Mouse (Mus musculus) stomach, embryonic 15.5 days (tissue): Measurements from ENCODE around the gene Ncstn. TPM values are rescaled to one million over a fixed set of nuclear protein-coding genes. Genes with fewer than 3 reads are reported as not detected.
A peak's percentile ranks its signal among the peaks of the same experiment; 100 is the strongest.

ENCODE experiments used
- ATAC-seq: fragments of 200-750 bp; cut with Nextera tagmentation; 2 replicates; pipeline ENCODE4 v1.8.0; 2017; ENCODE audit warnings: low read depth, moderate number of reproducible peaks, moderate TSS enrichment; ENCODE audit not compliant: insufficient read depth, low FRiP score
- H3K27ac ChIP-seq: fragments of 300-500 bp; sonication (generic); 2 replicates; pipeline ENCODE4 v1.5.1; 2015; ENCODE audit warnings: mild to moderate bottlenecking, inconsistent platforms
- H3K27me3 ChIP-seq: fragments of 300-500 bp; sonication (generic); replicated peaks from 2 replicates; pipeline ENCODE4 v1.6.1; 2015; ENCODE audit warnings: inconsistent platforms
- H3K36me3 ChIP-seq: fragments of 300-500 bp; sonication (generic); 2 replicates; pipeline ENCODE4 v1.6.1; 2015; ENCODE audit warnings: inconsistent platforms
- H3K4me1 ChIP-seq: fragments of 300-500 bp; sonication (generic); 2 replicates; pipeline ENCODE4 v1.6.1; 2015; ENCODE audit warnings: inconsistent platforms
- H3K4me2 ChIP-seq: fragments of 300-500 bp; sonication (generic); 2 replicates; pipeline ENCODE4 v1.6.1; 2015; ENCODE audit warnings: mild to moderate bottlenecking, inconsistent platforms
- H3K4me3 ChIP-seq: fragments of 300-500 bp; sonication (generic); replicated peaks from 2 replicates; pipeline ENCODE4 v1.5.1; 2015; ENCODE audit warnings: inconsistent platforms
- H3K9ac ChIP-seq: fragments of 300-500 bp; sonication (generic); 2 replicates; pipeline ENCODE4 v1.6.1; 2015; ENCODE audit warnings: inconsistent platforms
- H3K9me3 ChIP-seq: fragments of 300-500 bp; sonication (generic); 2 replicates; pipeline ENCODE4 v1.6.1; 2016; ENCODE audit warnings: inconsistent platforms
- WGBS: fragments of 180-500 bp; shearing (Covaris S2); methylation state at CpG from one replicate; pipeline ENCODE4 v1.1.7; 2015; 5-methylcytosine and 5-hydroxymethylcytosine counted together
- polyA plus RNA-seq: library from polyadenylated mRNA; unstranded; fragments of >200 nt; fragmentation: Nextera tagmentation; extraction: Ambion mirVana; gene quantifications from 2 replicates; pipeline ENCODE4 v1.2.1, GENCODE M21; 2015

Gene Ncstn
- polyA plus RNA-seq, 1 experiment from 2014 or later = 114 TPM

DNA sequence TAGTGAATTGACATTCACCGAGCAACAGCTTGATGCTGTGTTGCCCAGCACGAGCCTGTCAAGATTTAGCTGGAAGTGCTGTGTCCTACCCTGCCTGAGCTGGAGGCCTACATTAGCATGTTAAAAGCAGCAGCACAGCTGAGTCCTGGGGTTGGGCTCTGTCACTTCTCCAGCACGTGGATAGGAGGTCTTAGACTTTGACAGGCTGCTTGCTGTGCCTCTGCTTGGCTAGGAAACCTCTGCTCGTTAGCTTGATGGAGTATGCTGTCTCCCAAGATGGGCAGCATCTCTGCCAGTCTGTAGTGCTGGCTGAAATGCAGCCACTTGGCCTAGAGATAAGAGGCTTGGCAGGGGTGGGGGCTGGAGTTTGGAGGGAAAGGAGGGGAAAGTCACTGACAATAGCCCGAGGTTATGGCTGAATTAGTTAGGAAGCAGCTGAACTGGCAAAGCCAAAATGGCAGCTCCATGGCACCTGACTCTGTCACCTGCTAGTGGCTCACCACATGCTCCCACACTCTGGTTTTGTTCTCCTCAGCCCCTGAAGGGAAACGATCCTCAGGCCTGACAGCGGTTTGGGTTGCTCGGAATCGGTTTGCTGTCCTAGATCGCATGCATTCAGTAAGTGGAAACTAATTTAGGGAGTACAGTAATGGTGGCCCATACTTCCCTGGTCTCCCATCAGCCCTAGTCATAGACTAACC lies 25.3 kb upstream of the Ncstn start:
- no peak overlapping the region for H3K4me3 ChIP-seq
- H3K9me3 ChIP-seq = no peaks in the 10 kb centered on the region
- no peak overlapping the region for H3K9ac ChIP-seq
- H3K27ac ChIP-seq = no peak overlapping the region
- H3K4me2 ChIP-seq = no peak overlapping the region
- peaks cover 85% of the 10 kb centered on the region for H3K36me3 ChIP-seq
- no peak for ATAC-seq
- H3K27me3 ChIP-seq = no peaks in the 10 kb centered on the region
- WGBS = 83% methylated on average over 10 of the region's 10 CpGs
- H3K4me1 ChIP-seq = no peaks in the 10 kb centered on the region

- Histone ChIP-seq H3K27ac (no peak overlapping the region), H3K27me3 (no peaks in the 10 kb centered on the region), H3K4me2 (no peak overlapping the region), H3K9ac (no peak overlapping the region), H3K36me3 (peaks cover 80% of the 10 kb centered on the region), H3K4me3 (no peak overlapping the region), H3K9me3 (no peaks in the 10 kb centered on the region), H3K4me1 (no peaks in the 10 kb centered on the region)
- no peak for ATAC-seq
- WGBS = 78% methylated on average over 11 of the region's 11 CpGs
Observed at GRCm38 (mm10) chr1:172105101-172105500, 22.5 kb upstream of the Ncstn start.

DNA sequence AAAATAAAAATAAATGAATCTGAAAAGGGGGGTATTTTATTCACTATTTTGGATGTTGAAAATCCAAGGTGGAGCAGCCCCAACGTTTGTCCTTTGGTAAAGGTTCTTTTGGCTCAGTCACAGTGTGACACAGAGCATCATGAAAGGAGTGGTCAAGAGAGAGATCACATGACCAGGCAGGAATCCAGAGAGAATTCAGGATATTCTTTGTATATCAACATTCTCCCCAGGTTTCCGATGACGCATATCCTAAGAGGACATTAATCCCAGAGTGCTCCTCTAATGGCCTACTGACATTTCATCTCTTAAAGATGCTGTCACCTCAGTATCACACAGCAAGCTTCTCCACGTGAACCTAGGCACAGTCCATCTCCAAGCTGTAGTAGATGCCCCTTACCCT lies 21.0 kb upstream of the Ncstn start:
- no peak overlapping the region for H3K4me3 ChIP-seq
- no peak overlapping the region for H3K27ac ChIP-seq
- H3K4me1 ChIP-seq = no peaks in the 10 kb centered on the region
- H3K9ac ChIP-seq = no peak overlapping the region
- WGBS = 76% methylated on average over 4 of the region's 4 CpGs
- no peak overlapping the region for H3K4me2 ChIP-seq
- no peaks in the 10 kb centered on the region for H3K27me3 ChIP-seq
- no peaks in the 10 kb centered on the region for H3K9me3 ChIP-seq
- ATAC-seq = no peak
- peaks cover 74% of the 10 kb centered on the region for H3K36me3 ChIP-seq

GRCm38 (mm10) chr1:172099325-172100033 lies 16.9 kb upstream of the Ncstn start:
- WGBS = 83% methylated on average over 6 of the region's 6 CpGs
- Histone ChIP-seq H3K4me2 (no peak overlapping the region), H3K36me3 (peaks cover 53% of the 10 kb centered on the region), H3K4me3 (no peak overlapping the region), H3K9me3 (no peaks in the 10 kb centered on the region), H3K27ac (no peak overlapping the region), H3K4me1 (no peaks in the 10 kb centered on the region), H3K27me3 (no peaks in the 10 kb centered on the region), H3K9ac (no peak overlapping the region)
- no peak for ATAC-seq

GRCm38 (mm10) chr1:172095202-172095601 lies 12.6 kb upstream of the Ncstn start:
- Histone ChIP-seq H3K4me2 (no peak overlapping the region), H3K4me3 (no peak overlapping the region), H3K4me1 (no peaks in the 10 kb centered on the region), H3K9me3 (no peaks in the 10 kb centered on the region), H3K36me3 (peaks cover 50% of the 10 kb centered on the region), H3K27me3 (no peaks in the 10 kb centered on the region), H3K9ac (no peak overlapping the region), H3K27ac (no peak overlapping the region)
- 69% methylated on average over 6 of the region's 6 CpGs for WGBS
- ATAC-seq = no peak

DNA sequence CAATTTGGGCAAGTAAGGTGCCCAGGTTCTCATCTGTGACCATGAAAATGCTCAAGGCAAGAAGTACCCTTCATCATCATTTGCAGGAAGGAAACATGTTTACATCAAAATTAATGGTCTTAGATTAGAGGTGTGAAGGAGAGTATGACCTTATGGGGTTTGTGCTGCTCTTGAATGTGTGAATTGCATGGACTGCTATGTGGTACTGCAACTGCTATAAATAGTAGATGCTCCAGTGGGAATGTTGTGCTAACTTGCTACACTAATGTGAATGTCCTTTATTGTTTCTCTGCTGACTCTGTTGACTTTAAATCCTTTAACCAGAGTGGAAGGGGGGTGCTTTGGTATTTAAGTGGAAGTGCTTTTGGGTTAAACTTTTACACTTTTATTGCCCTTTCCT lies 11.7 kb upstream of the Ncstn start:
- H3K9ac ChIP-seq = no peak overlapping the region
- H3K9me3 ChIP-seq = no peaks in the 10 kb centered on the region
- H3K4me3 ChIP-seq = no peak overlapping the region
- H3K4me1 ChIP-seq = no peaks in the 10 kb centered on the region
- H3K27ac ChIP-seq = no peak overlapping the region
- H3K36me3 ChIP-seq = peaks cover 50% of the 10 kb centered on the region
- no peaks in the 10 kb centered on the region for H3K27me3 ChIP-seq
- H3K4me2 ChIP-seq = no peak overlapping the region
- no peak for ATAC-seq

- Histone ChIP-seq H3K4me3 (no peak overlapping the region), H3K27ac (no peak overlapping the region), H3K4me1 (no peaks in the 10 kb centered on the region), H3K9ac (no peak overlapping the region), H3K4me2 (no peak overlapping the region), H3K9me3 (no peaks in the 10 kb centered on the region), H3K27me3 (no peaks in the 10 kb centered on the region), H3K36me3 (peaks cover 54% of the 10 kb centered on the region)
- WGBS = 80% methylated on average over 3 of the region's 3 CpGs
- ATAC-seq = no peak
Observed at GRCm38 (mm10) chr1:172093522-172093921, 10.9 kb upstream of the Ncstn start.

DNA sequence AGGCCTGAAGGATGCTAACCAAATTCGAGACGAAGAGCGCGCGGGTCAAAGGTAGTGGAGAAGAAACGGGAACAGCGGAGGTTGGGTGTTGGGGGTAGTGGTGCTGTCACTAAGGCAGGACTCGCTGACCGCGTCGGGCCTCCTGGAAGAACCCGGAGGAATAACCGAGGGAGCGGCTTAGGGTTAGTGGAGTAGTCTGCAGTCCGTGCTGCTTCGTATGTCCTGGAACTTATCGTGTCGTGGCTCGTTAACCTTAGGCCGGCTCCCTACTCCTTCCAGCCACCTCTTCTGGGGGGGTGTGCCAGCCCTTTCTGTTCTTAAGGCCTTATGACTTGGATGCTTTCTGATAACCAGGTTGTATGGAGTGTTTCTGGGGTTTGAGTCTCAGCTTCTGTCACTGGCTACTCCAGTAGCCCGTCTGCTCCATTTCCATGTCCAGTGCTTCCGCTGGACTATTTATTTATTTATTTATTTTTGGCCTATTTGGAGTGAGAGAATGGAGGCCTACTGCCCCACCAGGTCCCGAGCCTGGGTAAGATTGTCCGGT lies 377 bp upstream of the Ncstn start:
- H3K9ac ChIP-seq = peak overlapping the region; percentile 70
- ATAC-seq = peak; percentile 37; the same call in 1 of the 2 replicates
- no peaks in the 10 kb centered on the region for H3K9me3 ChIP-seq
- H3K4me2 ChIP-seq = peak overlapping the region; percentile 53
- H3K27ac ChIP-seq = peak overlapping the region; percentile 81
- H3K4me1 ChIP-seq = peaks cover 10% of the 10 kb centered on the region
- H3K27me3 ChIP-seq = no peaks in the 10 kb centered on the region
- WGBS = under 1% methylated on average over 24 of the region's 24 CpGs
- peaks cover 16% of the 10 kb centered on the region for H3K36me3 ChIP-seq
- H3K4me3 ChIP-seq = peak overlapping the region; percentile 81

GRCm38 (mm10) chr1:172077981-172078380 lies 4.6 kb downstream of the Ncstn start:
- Histone ChIP-seq H3K9me3 (no peaks in the 10 kb centered on the region), H3K27me3 (no peaks in the 10 kb centered on the region), H3K4me1 (peaks cover 3% of the 10 kb centered on the region; the same call in 1 of the 2 replicates), H3K36me3 (peaks cover 39% of the 10 kb centered on the region), H3K27ac (no peak overlapping the region), H3K9ac (no peak overlapping the region), H3K4me2 (no peak overlapping the region), H3K4me3 (no peak overlapping the region)
- ATAC-seq = no peak
- 63% methylated on average over 5 of the region's 5 CpGs for WGBS

- WGBS = 95% methylated on average over 7 of the region's 7 CpGs
- H3K36me3 ChIP-seq = peaks cover 64% of the 10 kb centered on the region
- ATAC-seq = no peak
Observed at GRCm38 (mm10) chr1:172072604-172073003, 10.0 kb downstream of the Ncstn start.

GRCm38 (mm10) chr1:172071556-172071955 lies 11.0 kb downstream of the Ncstn start:
- Histone ChIP-seq H3K4me3 (no peak overlapping the region), H3K9me3 (no peaks in the 10 kb centered on the region), H3K36me3 (peaks cover 72% of the 10 kb centered on the region), H3K4me2 (no peak overlapping the region), H3K27me3 (no peaks in the 10 kb centered on the region), H3K4me1 (no peaks in the 10 kb centered on the region), H3K27ac (no peak overlapping the region), H3K9ac (no peak overlapping the region)
- no peak for ATAC-seq
- WGBS = 75% methylated on average over 4 of the region's 4 CpGs

More at GRCm38 (mm10) chr1:172072604-172073003, 10.0 kb downstream of the Ncstn start:
- Histone ChIP-seq H3K27ac (no peak overlapping the region), H3K4me1 (no peaks in the 10 kb centered on the region), H3K4me2 (no peak overlapping the region), H3K4me3 (no peak overlapping the region), H3K9ac (no peak overlapping the region), H3K27me3 (no peaks in the 10 kb centered on the region), H3K9me3 (no peaks in the 10 kb centered on the region)

DNA sequence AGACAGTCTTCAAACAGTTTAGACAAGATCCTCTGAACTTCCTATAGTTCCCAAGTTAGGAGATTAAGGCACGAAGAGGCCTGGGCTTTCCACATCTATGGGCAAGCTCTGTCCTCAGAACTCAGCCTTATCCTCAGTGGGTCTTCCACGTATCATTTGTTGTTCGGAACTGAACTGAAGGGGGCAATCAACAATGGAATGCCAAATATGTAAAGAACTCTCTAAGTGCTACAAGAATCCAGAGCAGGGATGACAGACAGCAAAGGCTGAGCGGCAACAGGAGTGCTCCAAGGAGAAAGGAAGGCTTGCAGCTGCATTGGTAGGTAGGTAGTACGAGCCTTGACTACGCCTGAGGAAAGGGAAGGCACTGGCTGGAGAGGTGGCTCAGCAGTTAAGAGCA lies 12.4 kb downstream of the Ncstn start:
- WGBS = 63% methylated on average over 6 of the region's 6 CpGs
- H3K4me1 ChIP-seq = no peaks in the 10 kb centered on the region
- no peak overlapping the region for H3K4me3 ChIP-seq
- no peak overlapping the region for H3K27ac ChIP-seq
- H3K4me2 ChIP-seq = no peak overlapping the region
- peaks cover 79% of the 10 kb centered on the region for H3K36me3 ChIP-seq
- no peak for ATAC-seq
- H3K9me3 ChIP-seq = no peaks in the 10 kb centered on the region
- H3K9ac ChIP-seq = no peak overlapping the region
- H3K27me3 ChIP-seq = no peaks in the 10 kb centered on the region
